In the genomic region with DNA sequence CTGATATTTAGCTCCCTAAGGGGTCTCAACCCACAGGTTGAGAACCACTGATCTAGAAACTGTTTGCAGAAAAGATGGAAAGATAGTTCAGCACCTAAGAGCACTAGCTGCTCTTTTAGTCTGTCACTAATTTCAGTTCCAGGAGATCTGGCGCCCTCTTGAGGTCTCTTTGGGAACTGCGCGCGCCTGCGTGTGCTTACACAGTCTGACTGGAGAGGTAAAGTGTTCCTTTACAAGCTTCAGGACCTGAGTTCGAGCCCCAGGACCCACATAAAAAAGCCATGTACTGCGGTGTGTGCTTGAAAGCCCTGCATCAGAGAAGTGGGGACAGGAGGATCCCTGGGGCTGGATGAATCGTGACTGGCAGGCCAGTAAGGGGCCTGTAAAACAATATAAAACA, we compare ENCODE assay signal across 10 mouse cellular contexts. TPM values are rescaled to one million over a fixed set of nuclear protein-coding genes. Genes with fewer than 3 reads are reported as not detected.
DNase-seq lines count a peak whose midpoint lies in the region; ATAC-seq and TF ChIP-seq lines count a peak whose summit lies in the region.
"Had no signal": no experiment of that assay in that cellular context is flagged by ENCODE, and none has a peak within 500 bp of the region (broad histone marks: within the 10 kb centered on the region; RNA-seq: fewer than 3 reads in every experiment).

No protein-coding gene starts in this region.

- H3K4me3 ChIP-seq in hindbrain, embryonic 10.5 days, result no peak overlapping the region
- no peak overlapping the region for H3K4me3 ChIP-seq in hindbrain, embryonic 13.5 days
- no peak overlapping the region for H3K4me3 ChIP-seq in liver, postnatal 0 days (ENCODE audit: low read depth, low read length)
- H3K4me3 ChIP-seq: erythroblast, embryonic 14.5 days; liver, embryonic 13.5 days had no signal

- no peaks in the 10 kb centered on the region for H3K36me3 ChIP-seq in hindbrain, embryonic 10.5 days
- H3K36me3 ChIP-seq in hindbrain, embryonic 13.5 days, result no peaks in the 10 kb centered on the region
- no peaks in the 10 kb centered on the region for H3K36me3 ChIP-seq in liver, postnatal 0 days (replicated peaks; ENCODE audit: insufficient read depth, low read length)
- H3K36me3 ChIP-seq: liver, embryonic 13.5 days had no signal

- no peak for TF ChIP-seq EP300 in liver, postnatal 0 days (IDR thresholded peaks at IDR 0.05; ENCODE audit: low read depth)

- peak; percentile 84 for TF ChIP-seq CTCF in liver, postnatal 0 days (IDR thresholded peaks at IDR 0.05; ENCODE audit: low read depth)

- H3K4me2 ChIP-seq in hindbrain, embryonic 13.5 days, result no peak overlapping the region
- H3K4me2 ChIP-seq in liver, postnatal 0 days (ENCODE audit: low read depth, low read length), result no peak overlapping the region
- H3K4me2 ChIP-seq: liver, embryonic 13.5 days had no signal

- H3K4me1 ChIP-seq in hindbrain, embryonic 10.5 days (replicated peaks), result no peaks in the 10 kb centered on the region
- no peaks in the 10 kb centered on the region for H3K4me1 ChIP-seq in hindbrain, embryonic 13.5 days (replicated peaks)
- no peaks in the 10 kb centered on the region for H3K4me1 ChIP-seq in liver, postnatal 0 days (ENCODE audit: insufficient read depth)
- H3K4me1 ChIP-seq: liver, embryonic 13.5 days had no signal

- no peak overlapping the region for H3K9ac ChIP-seq in hindbrain, embryonic 13.5 days
- H3K9ac ChIP-seq in liver, postnatal 0 days (replicated peaks), result no peak overlapping the region
- H3K9ac ChIP-seq: liver, embryonic 13.5 days had no signal

- no peak for ATAC-seq in hindbrain, embryonic 13.5 days (ENCODE audit: low FRiP score)
- no peak for ATAC-seq in liver, postnatal 0 days

- no peaks in the 10 kb centered on the region for H3K27me3 ChIP-seq in hindbrain, embryonic 10.5 days (ENCODE audit: insufficient read depth, poor library complexity, severe bottlenecking)
- H3K27me3 ChIP-seq in hindbrain, embryonic 13.5 days, result no peaks in the 10 kb centered on the region
- no peaks in the 10 kb centered on the region for H3K27me3 ChIP-seq in liver, postnatal 0 days (ENCODE audit: insufficient read depth, low read length)
- H3K27me3 ChIP-seq: liver, embryonic 13.5 days had no signal

- WGBS in hindbrain, embryonic 10.5 days, result 52% methylated on average over 8 of the region's 8 CpGs
- WGBS in hindbrain, embryonic 13.5 days, result 54% methylated on average over 8 of the region's 8 CpGs
- WGBS in liver, postnatal 0 days (ENCODE audit: insufficient replicate concordance), result 35% methylated on average over 8 of the region's 8 CpGs

- peaks cover 43% of the 10 kb centered on the region for H3K9me3 ChIP-seq in hindbrain, embryonic 10.5 days
- H3K9me3 ChIP-seq in hindbrain, embryonic 13.5 days, result no peaks in the 10 kb centered on the region
- H3K9me3 ChIP-seq in liver, postnatal 0 days (ENCODE audit: low read length), result no peaks in the 10 kb centered on the region
- H3K9me3 ChIP-seq: liver, embryonic 13.5 days had no signal

- no peak overlapping the region for H3K27ac ChIP-seq in hindbrain, embryonic 10.5 days
- no peak overlapping the region for H3K27ac ChIP-seq in hindbrain, embryonic 13.5 days
- no peak overlapping the region for H3K27ac ChIP-seq in liver, postnatal 0 days (ENCODE audit: low read depth)
- H3K27ac ChIP-seq: liver, embryonic 13.5 days had no signal

- peak; percentile 29 for DNase-seq in hindbrain, embryonic 10.5 days (ENCODE audit: low spot score)
- DNase-seq in urinary bladder, postnatal 25 days (ENCODE audit: low spot score), result peak; percentile 64
- no peak for DNase-seq in urinary bladder, adult 2 months (ENCODE audit: low spot score)
- DNase-seq in c-Kit-positive CD71-positive TER-119-negative erythroid progenitor cells, embryonic 14.5 days (ENCODE audit: low read depth), result peak; percentile 38
- peak; percentile 76 for DNase-seq in liver, postnatal 0 days
- DNase-seq in spleen, postnatal 36 days (ENCODE audit: low spot score in 2 of 2), result peak; percentile 50 to 59
- DNase-seq in cerebellum, adult 9-10 months, result no peak
- DNase-seq: liver, embryonic 13.5 days had no signal

RNA-seq across cellular contexts. Expression of gene Ceacam19, which starts 2.1 kb away (rescaled TPM):
- not detected in 2 replicates for polyA plus RNA-seq in hindbrain, embryonic 10.5 days (2016; fragmentation: Nextera tagmentation; extraction: Ambion mirVana)
- not detected in 2 replicates for polyA plus RNA-seq in hindbrain, embryonic 13.5 days (2015; fragmentation: Nextera tagmentation; extraction: Ambion mirVana)
- polyA plus RNA-seq in urinary bladder, adult 2 months (2012; rRNA removed), result 0.72 and 0.81 TPM in 2 replicates
- not detected in 2 replicates for polyA plus RNA-seq in liver, postnatal 0 days (2015; fragmentation: Nextera tagmentation; extraction: Ambion mirVana)
- polyA plus RNA-seq: erythroblast, embryonic 14.5 days; liver, embryonic 13.5 days had no signal

RNA-seq across cellular contexts. Expression of gene Ceacam16, which starts 28.8 kb away (rescaled TPM):
- not detected in 2 replicates for polyA plus RNA-seq in hindbrain, embryonic 10.5 days (2016; fragmentation: Nextera tagmentation; extraction: Ambion mirVana)
- polyA plus RNA-seq in hindbrain, embryonic 13.5 days (2015; fragmentation: Nextera tagmentation; extraction: Ambion mirVana), result 0.48 and 0.58 TPM in 2 replicates
- polyA plus RNA-seq in urinary bladder, adult 2 months (2012; rRNA removed), result 0.12 TPM in 1 of 2 replicates, not detected in the other
- 0.09 TPM in 1 of 2 replicates, not detected in the other for polyA plus RNA-seq in liver, postnatal 0 days (2015; fragmentation: Nextera tagmentation; extraction: Ambion mirVana)
- polyA plus RNA-seq: erythroblast, embryonic 14.5 days; liver, embryonic 13.5 days had no signal

RNA-seq across cellular contexts. Expression of gene Pvr, which starts 31.1 kb away (rescaled TPM):
- 4.4 and 5.4 TPM in 2 replicates for polyA plus RNA-seq in hindbrain, embryonic 10.5 days (2016; fragmentation: Nextera tagmentation; extraction: Ambion mirVana)
- 7.8 and 9.4 TPM in 2 replicates for polyA plus RNA-seq in hindbrain, embryonic 13.5 days (2015; fragmentation: Nextera tagmentation; extraction: Ambion mirVana)
- polyA plus RNA-seq in urinary bladder, adult 2 months (2012; rRNA removed), result 15.2 and 16.8 TPM in 2 replicates
- 2.2 and 3.0 TPM in 2 replicates for polyA plus RNA-seq in liver, postnatal 0 days (2015; fragmentation: Nextera tagmentation; extraction: Ambion mirVana)

RNA-seq across cellular contexts. Expression of gene Gm19345, which starts 38.1 kb away (rescaled TPM):
- polyA plus RNA-seq in hindbrain, embryonic 10.5 days (2016; fragmentation: Nextera tagmentation; extraction: Ambion mirVana), result 0.20 TPM in 1 of 2 replicates, not detected in the other
- 7.6 and 9.3 TPM in 2 replicates for polyA plus RNA-seq in hindbrain, embryonic 13.5 days (2015; fragmentation: Nextera tagmentation; extraction: Ambion mirVana)
- polyA plus RNA-seq in urinary bladder, adult 2 months (2012; rRNA removed), result 0.08 and 0.15 TPM in 2 replicates
- 0.18 and 0.19 TPM in 2 replicates for polyA plus RNA-seq in liver, postnatal 0 days (2015; fragmentation: Nextera tagmentation; extraction: Ambion mirVana)
- polyA plus RNA-seq: erythroblast, embryonic 14.5 days; liver, embryonic 13.5 days had no signal

Comparison
In these comparisons a context has a peak if more than half of its experiments do, and no peak if none do; other contexts are left out.
1. DNase-seq: peak in hindbrain, embryonic 10.5 days (single experiment), urinary bladder, postnatal 25 days (single experiment), c-Kit-positive CD71-positive TER-119-negative erythroid progenitor cells, embryonic 14.5 days (single experiment), liver, postnatal 0 days (single experiment) and spleen, postnatal 36 days (2 of 2); none in urinary bladder, adult 2 months (single experiment) and cerebellum, adult 9-10 months (single experiment).